Mouse (Mus musculus) heart, adult 2 months (tissue): ENCODE results near the gene Gtf3c3. TPM values are rescaled to one million over a fixed set of nuclear protein-coding genes. Genes with fewer than 3 reads are reported as not detected.

ENCODE experiments used
- DNase-seq, 2 experiments: peaks; one replicate each; pipeline ENCODE4 v3.0.0; 2021
- H3K27ac ChIP-seq: fragments of 200-600 bp; 2 replicates; pipeline ENCODE4 v1.8.1; 2022
- H3K27me3 ChIP-seq: fragments of 200-500 bp; 2 replicates; pipeline ENCODE4 v1.6.1; 2012; ENCODE audit warnings: mild to moderate bottlenecking, low read length, inconsistent platforms, mixed read lengths; ENCODE audit not compliant: control insufficient read depth, insufficient read depth
- H3K36me3 ChIP-seq: fragments of 200-500 bp; 2 replicates; pipeline ENCODE4 v1.6.1; 2012; ENCODE audit warnings: low read length, inconsistent platforms; ENCODE audit not compliant: control insufficient read depth, insufficient read depth
- H3K4me1 ChIP-seq: fragments of 200-500 bp; 2 replicates; pipeline ENCODE4 v1.6.1; 2011; ENCODE audit warnings: low read length; ENCODE audit not compliant: control insufficient read depth, insufficient read depth
- H3K4me3 ChIP-seq: fragments of 200-600 bp; 2 replicates; pipeline ENCODE4 v1.8.1; 2022
- H3K79me2 ChIP-seq: fragments of 200-500 bp; replicated peaks from 2 replicates; pipeline ENCODE4 v1.6.1; 2012; ENCODE audit warnings: mild to moderate bottlenecking, inconsistent platforms, low read length, moderate library complexity, mixed read lengths; ENCODE audit not compliant: control insufficient read depth, insufficient read depth
- H3K9ac ChIP-seq: fragments of 200-500 bp; 2 replicates; pipeline ENCODE4 v1.6.1; 2012; ENCODE audit warnings: low read depth, mild to moderate bottlenecking, control low read depth, inconsistent platforms, low read length, mixed read lengths
- CTCF ChIP-seq: fragments of 200-600 bp; IDR thresholded peaks from 2 replicates; pipeline ENCODE4 v1.8.1; 2022; ENCODE audit warnings: antibody characterized with exemption, mild to moderate bottlenecking, moderate library complexity
- EP300 ChIP-seq: fragments of 200-500 bp; IDR thresholded peaks from 2 replicates; pipeline ENCODE4 v1.6.1; 2011; ENCODE audit warnings: low read depth, low read length, control low read depth; ENCODE audit not compliant: insufficient read depth
- POLR2A ChIP-seq: fragments of 200-500 bp; IDR thresholded peaks from 2 replicates; pipeline ENCODE4 v1.6.1; 2011; ENCODE audit warnings: mild to moderate bottlenecking, low read depth, low read length, control low read depth; ENCODE audit not compliant: insufficient read depth
- WGBS: fragments of 180-500 bp; shearing (Covaris S2); methylation state at CpG from one replicate; pipeline ENCODE4 v1.1.7; 2018; 5-methylcytosine and 5-hydroxymethylcytosine counted together
- intact Hi-C: fragments of 180-260 bp; cut with DNase I; formaldehyde crosslinking; loops from one replicate; pipeline ENCODE4 v1.15.1; 2025
- long read RNA-seq: library from polyadenylated mRNA; stranded (forward); transcript quantifications from one replicate; pipeline ENCODE4 v2.0.0, GENCODE M21; 2021
- polyA plus RNA-seq: library from polyadenylated mRNA; depleted of rRNA; stranded (reverse); fragments of >200 nt; gene quantifications from 2 replicates; pipeline ENCODE4 v1.2.3, GENCODE M21; 2012; rRNA removed
- total RNA-seq, 2 experiments: library from RNA; stranded (reverse); gene quantifications; 2 replicates each; pipeline ENCODE4 v1.2.3; 2021

The Gtf3c3 gene
- total RNA-seq (10 to 100 TPM; 11.3 to 13.8 TPM), polyA plus RNA-seq (4.0 and 7.5 TPM in 2 replicates)
- long read RNA-seq, full-length matches to known transcripts: 13 of 14 reads
- long read RNA-seq, partial matches to known transcripts: 0 of 14 reads
- long read RNA-seq, other reads (novel, unspliced or antisense): 1 of 14 reads

GRCm38 (mm10) chr1:54438340-54439079, at the start of gene Gtf3c3:
Gtf3c3 (minus strand) TSS chr1:54438971.
- peak; percentile 83 to 87 for DNase-seq
- Histone ChIP-seq H3K36me3 (peaks cover 9% of the 10 kb centered on the region; the same call in 1 of the 2 replicates), H3K79me2 (no peaks in the 10 kb centered on the region; the same call in 1 of the 2 replicates), H3K27ac (peak within 1 kb of the TSS; percentile 76), H3K27me3 (no peaks in the 10 kb centered on the region), H3K9ac (peak within 1 kb of the TSS; percentile 74), H3K4me1 (peaks cover 5% of the 10 kb centered on the region), H3K4me3 (peak within 1 kb of the TSS; percentile 75)
- TF ChIP-seq POLR2A (peak; percentile 80), CTCF (no peak), EP300 (0 out of 2 replicates have a peak, but pooled peaks have one; percentile 33)
- WGBS: 3% methylated on average over 39 of the region's 39 CpGs
- intact Hi-C loops: no loop called here

GRCm38 (mm10) chr1:54484744-54485420, 46.1 kb upstream of the Gtf3c3 start:
- H3K27me3 ChIP-seq: no peaks in the 10 kb centered on the region
- 95% methylated on average over 3 of the region's 3 CpGs for WGBS
- no peak for DNase-seq

GRCm38 (mm10) chr1:54480491-54480890, 41.7 kb upstream of the Gtf3c3 start:
- no peak for DNase-seq
- Histone ChIP-seq H3K27ac (no peak overlapping the region), H3K4me3 (no peak overlapping the region), H3K9ac (no peak overlapping the region), H3K36me3 (no peaks in the 10 kb centered on the region), H3K27me3 (no peaks in the 10 kb centered on the region), H3K4me1 (no peaks in the 10 kb centered on the region), H3K79me2 (no peaks in the 10 kb centered on the region)
- TF ChIP-seq POLR2A (no peak), CTCF (no peak), EP300 (no peak)
- intact Hi-C loops: no loop called here
- 92% methylated on average over 12 of the region's 12 CpGs for WGBS

More at GRCm38 (mm10) chr1:54484744-54485420, 46.1 kb upstream of the Gtf3c3 start:
- no peaks in the 10 kb centered on the region for H3K36me3 ChIP-seq
- H3K4me3 ChIP-seq: no peak overlapping the region
- intact Hi-C loops: no loop called here
- no peaks in the 10 kb centered on the region for H3K79me2 ChIP-seq
- TF ChIP-seq POLR2A (no peak), CTCF (no peak), EP300 (no peak)
- H3K4me1 ChIP-seq: no peaks in the 10 kb centered on the region
- no peak overlapping the region for H3K9ac ChIP-seq
- no peak overlapping the region for H3K27ac ChIP-seq

GRCm38 (mm10) chr1:54468662-54469061, 29.9 kb upstream of the Gtf3c3 start:
- Histone ChIP-seq H3K36me3 (no peaks in the 10 kb centered on the region), H3K9ac (no peak overlapping the region), H3K79me2 (no peaks in the 10 kb centered on the region), H3K27me3 (no peaks in the 10 kb centered on the region), H3K4me1 (no peaks in the 10 kb centered on the region), H3K4me3 (no peak overlapping the region), H3K27ac (no peak overlapping the region)
- no peak for TF ChIP-seq EP300
- TF ChIP-seq POLR2A: no peak
- TF ChIP-seq CTCF: no peak
- DNase-seq: no peak
- intact Hi-C loops: no loop called here

- no peak for DNase-seq
- Histone ChIP-seq H3K4me1 (no peaks in the 10 kb centered on the region), H3K27me3 (no peaks in the 10 kb centered on the region), H3K36me3 (no peaks in the 10 kb centered on the region), H3K9ac (no peak overlapping the region), H3K27ac (no peak overlapping the region), H3K4me3 (no peak overlapping the region), H3K79me2 (no peaks in the 10 kb centered on the region)
- 94% methylated on average over 1 of the region's 1 CpGs for WGBS
- intact Hi-C loops: no loop called here
- no peak for TF ChIP-seq EP300
- TF ChIP-seq POLR2A: no peak
- TF ChIP-seq CTCF: no peak
These were observed 28.6 kb upstream of the Gtf3c3 start for GRCm38 (mm10) chr1:54467366-54467765.

GRCm38 (mm10) chr1:54452116-54452515, 13.3 kb upstream of the Gtf3c3 start:
- DNase-seq: no peak
- Histone ChIP-seq H3K4me1 (no peaks in the 10 kb centered on the region), H3K27me3 (no peaks in the 10 kb centered on the region), H3K9ac (no peak overlapping the region), H3K4me3 (no peak overlapping the region), H3K36me3 (no peaks in the 10 kb centered on the region), H3K79me2 (no peaks in the 10 kb centered on the region), H3K27ac (no peak overlapping the region)
- intact Hi-C loops: no loop called here
- WGBS: 79% methylated on average over 2 of the region's 2 CpGs
- TF ChIP-seq CTCF (no peak), POLR2A (no peak), EP300 (no peak)
